ENCODE assay signal across 8 mouse cellular contexts in the genomic region with DNA sequence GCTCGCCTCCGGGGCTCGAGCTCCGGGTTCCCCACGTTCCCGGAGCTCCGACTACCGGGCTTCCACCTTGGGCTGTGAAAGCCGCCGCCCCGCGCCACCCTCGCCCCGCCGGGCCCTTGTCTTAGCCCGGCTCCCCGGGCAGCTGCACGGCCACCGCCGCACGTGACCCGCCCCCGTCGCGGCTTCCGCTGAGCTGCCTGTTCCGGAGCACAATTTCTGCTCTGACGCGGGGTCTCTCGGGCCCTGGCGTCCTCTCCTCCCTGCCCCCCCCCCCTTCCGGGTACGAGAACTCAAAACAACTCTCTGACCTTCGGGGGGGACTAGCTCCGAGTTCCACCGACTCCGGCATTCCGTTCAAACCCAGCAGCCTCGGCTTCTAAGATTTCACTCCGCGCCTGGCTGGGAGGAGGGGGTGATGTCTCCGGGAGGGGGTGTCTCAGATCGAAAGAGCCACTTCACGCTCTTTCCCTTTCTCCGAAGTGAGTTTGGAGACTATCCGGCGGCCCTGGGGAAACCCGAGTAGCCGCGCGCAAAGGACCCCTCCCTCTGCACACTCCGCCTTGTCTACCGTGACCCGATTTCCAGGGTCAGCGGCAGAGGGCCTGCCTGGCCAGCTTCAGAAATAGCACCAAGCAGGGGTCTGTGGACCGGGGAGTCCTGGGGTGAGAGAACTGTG. TPM values are rescaled to one million over a fixed set of nuclear protein-coding genes. Genes with fewer than 3 reads are reported as not detected.
DNase-seq lines count a peak whose midpoint lies in the region; ATAC-seq and TF ChIP-seq lines count a peak whose summit lies in the region.

Bcor (minus strand) TSS at position 375 of the 676 bp plus-strand sequence.

- ATAC-seq in inflammation-experienced regulatory T-cells, adult 6 months = peak; percentile 18
- no peak for ATAC-seq in limb, embryonic 12.5 days (ENCODE audit: insufficient number of reproducible peaks, insufficient read depth, low FRiP score, low TSS enrichment, low read depth)
- ATAC-seq in midbrain, embryonic 11.5 days (ENCODE audit: low FRiP score) = peak; percentile 55
- peak; percentile 14; the same call in 1 of the 2 replicates for ATAC-seq in stomach, embryonic 14.5 days (ENCODE audit: insufficient number of reproducible peaks, insufficient read depth, low FRiP score, low read depth)

- H3K9me3 ChIP-seq in limb, embryonic 12.5 days = no peaks in the 10 kb centered on the region
- no peaks in the 10 kb centered on the region for H3K9me3 ChIP-seq in midbrain, embryonic 11.5 days (ENCODE audit: control insufficient read depth, low read length)
- H3K9me3 ChIP-seq in stomach, embryonic 14.5 days (ENCODE audit: control insufficient read depth, low read depth, low read length) = no peaks in the 10 kb centered on the region

- peak within 1 kb of the TSS; percentile 61 for H3K4me2 ChIP-seq in limb, embryonic 12.5 days
- H3K4me2 ChIP-seq in midbrain, embryonic 11.5 days = peak within 1 kb of the TSS; percentile 65
- H3K4me2 ChIP-seq in stomach, embryonic 14.5 days (replicated peaks; ENCODE audit: low read depth, low read length) = peak within 1 kb of the TSS; percentile 55

- no peak for TF ChIP-seq CTCF in cerebellum, adult 2 months (IDR thresholded peaks at IDR 0.05; ENCODE audit: borderline replicate concordance, insufficient read depth, low read depth, low read length)
- no peak for TF ChIP-seq CTCF in brain, embryonic 14.5 days (IDR thresholded peaks at IDR 0.05; ENCODE audit: borderline replicate concordance, extremely low read depth, insufficient read depth, insufficient read length)

- intact Hi-C loops in gastrocnemius, postnatal 36 days (cut with DNase I) = loop anchor here (2.0 to 10.0 kb wide), 4 partner anchors 69 to 535 kb away; no protein-coding TSS in a partner anchor

- no peak for DNase-seq in cerebellum, adult 2 months
- no peak for DNase-seq in cerebellum, adult 11-12 months
- no peak for DNase-seq in brain, embryonic 14.5 days (ENCODE audit: low read depth)
- peak in 1 of 2 experiments; percentile 48 for DNase-seq in gastrocnemius, postnatal 36 days
- DNase-seq in midbrain, embryonic 11.5 days (ENCODE audit: low spot score, missing footprints) = peak; percentile 92

- H3K4me3 ChIP-seq in cerebellum, adult 2 months (replicated peaks; ENCODE audit: insufficient read depth, low read depth, low read length) = peak within 1 kb of the TSS; percentile 37
- H3K4me3 ChIP-seq in limb, embryonic 12.5 days (replicated peaks) = peak within 1 kb of the TSS; percentile 46
- peak within 1 kb of the TSS; percentile 43 for H3K4me3 ChIP-seq in midbrain, embryonic 11.5 days (ENCODE audit: low read depth, low read length)
- peak within 1 kb of the TSS; percentile 42 for H3K4me3 ChIP-seq in stomach, embryonic 14.5 days (ENCODE audit: low read depth, low read length)

- H3K27ac ChIP-seq in cerebellum, adult 2 months (ENCODE audit: insufficient read depth, low read length) = no peak within 1 kb of the TSS
- H3K27ac ChIP-seq in limb, embryonic 12.5 days = peak within 1 kb of the TSS; percentile 89
- peak within 1 kb of the TSS; percentile 65 for H3K27ac ChIP-seq in midbrain, embryonic 11.5 days (ENCODE audit: low read depth, low read length)
- peak within 1 kb of the TSS; percentile 91 for H3K27ac ChIP-seq in stomach, embryonic 14.5 days (ENCODE audit: low read length)

- no peaks in the 10 kb centered on the region; the same call in 1 of the 2 replicates for H3K27me3 ChIP-seq in cerebellum, adult 2 months (ENCODE audit: control insufficient read depth, insufficient read depth, low read length)
- H3K27me3 ChIP-seq in limb, embryonic 12.5 days = peaks cover 62% of the 10 kb centered on the region
- H3K27me3 ChIP-seq in midbrain, embryonic 11.5 days (ENCODE audit: control insufficient read depth, insufficient read depth, low read length) = peaks cover 43% of the 10 kb centered on the region
- H3K27me3 ChIP-seq in stomach, embryonic 14.5 days (ENCODE audit: control insufficient read depth, insufficient read depth, low read length) = 0 out of 2 replicates have a peak, but pooled peaks cover 2% of the 10 kb centered on the region

- peak within 1 kb of the TSS; percentile 66 for H3K9ac ChIP-seq in limb, embryonic 12.5 days (replicated peaks)
- H3K9ac ChIP-seq in midbrain, embryonic 11.5 days (ENCODE audit: low read length) = peak within 1 kb of the TSS; percentile 75
- H3K9ac ChIP-seq in stomach, embryonic 14.5 days (replicated peaks; ENCODE audit: low read depth, low read length) = peak within 1 kb of the TSS; percentile 58

- no peaks in the 10 kb centered on the region for H3K36me3 ChIP-seq in limb, embryonic 12.5 days
- H3K36me3 ChIP-seq in midbrain, embryonic 11.5 days (ENCODE audit: control insufficient read depth, insufficient read depth, low read length) = no peaks in the 10 kb centered on the region
- H3K36me3 ChIP-seq in stomach, embryonic 14.5 days (ENCODE audit: control insufficient read depth, insufficient read depth, low read length) = no peaks in the 10 kb centered on the region

- no peak for TF ChIP-seq POLR2A in cerebellum, adult 2 months (IDR thresholded peaks at IDR 0.05; ENCODE audit: borderline replicate concordance, insufficient read depth, low read length)
- 0 out of 2 replicates have a peak, but pooled peaks have one; percentile 26 for TF ChIP-seq POLR2A in brain, embryonic 14.5 days (IDR thresholded peaks at IDR 0.05; ENCODE audit: borderline replicate concordance, extremely low read depth, insufficient read depth, insufficient read length, poor library complexity, severe bottlenecking)

- WGBS in cerebellum, adult 2 months = 3% methylated on average over 56 of the region's 56 CpGs
- 9% methylated on average over 43 of the region's 56 CpGs for WGBS in limb, embryonic 12.5 days
- 5% methylated on average over 42 of the region's 56 CpGs for WGBS in midbrain, embryonic 11.5 days
- 6% methylated on average over 53 of the region's 56 CpGs for WGBS in stomach, embryonic 14.5 days

- H3K4me1 ChIP-seq in cerebellum, adult 2 months (ENCODE audit: control insufficient read depth, insufficient read depth, low read length) = 0 out of 2 replicates have a peak, but pooled peaks cover 3% of the 10 kb centered on the region
- H3K4me1 ChIP-seq in limb, embryonic 12.5 days (replicated peaks) = peaks cover 30% of the 10 kb centered on the region
- H3K4me1 ChIP-seq in midbrain, embryonic 11.5 days (ENCODE audit: control insufficient read depth, insufficient read depth, low read length) = peaks cover 14% of the 10 kb centered on the region
- H3K4me1 ChIP-seq in stomach, embryonic 14.5 days (ENCODE audit: control insufficient read depth, insufficient read depth, low read length) = peaks cover 7% of the 10 kb centered on the region; the same call in 1 of the 2 replicates

RNA-seq across cellular contexts. Expression of gene Bcor, which starts in this region (rescaled TPM):
- polyA plus RNA-seq in cerebellum, adult 2 months (2012; rRNA removed) = 12.2 and 12.9 TPM in 2 replicates
- polyA plus RNA-seq in brain, embryonic 14.5 days (2012; rRNA removed) = 18.3 and 29.3 TPM in 2 replicates
- total RNA-seq in gastrocnemius, postnatal 36 days (2021) = 10 to 100 TPM; 10.4 to 14.4 TPM
- 10 to 100 TPM; 15.1 to 28.3 (median 23.8) TPM for polyA plus RNA-seq in inflammation-experienced regulatory T-cells, adult 6 months (2017; shearing (Covaris generic))
- polyA plus RNA-seq in limb, embryonic 12.5 days (2016; fragmentation: Nextera tagmentation; extraction: Ambion mirVana) = 25.6 and 30.5 TPM in 2 replicates
- polyA plus RNA-seq in midbrain, embryonic 11.5 days (2014; fragmentation: Nextera tagmentation; extraction: Ambion mirVana) = 26.3 and 27.7 TPM in 2 replicates
- polyA plus RNA-seq in stomach, embryonic 14.5 days (2014; fragmentation: Nextera tagmentation; extraction: Ambion mirVana) = 20.6 and 21.2 TPM in 2 replicates
